Mouse (Mus musculus): ENCODE results near the gene Pde6h.

DNA sequence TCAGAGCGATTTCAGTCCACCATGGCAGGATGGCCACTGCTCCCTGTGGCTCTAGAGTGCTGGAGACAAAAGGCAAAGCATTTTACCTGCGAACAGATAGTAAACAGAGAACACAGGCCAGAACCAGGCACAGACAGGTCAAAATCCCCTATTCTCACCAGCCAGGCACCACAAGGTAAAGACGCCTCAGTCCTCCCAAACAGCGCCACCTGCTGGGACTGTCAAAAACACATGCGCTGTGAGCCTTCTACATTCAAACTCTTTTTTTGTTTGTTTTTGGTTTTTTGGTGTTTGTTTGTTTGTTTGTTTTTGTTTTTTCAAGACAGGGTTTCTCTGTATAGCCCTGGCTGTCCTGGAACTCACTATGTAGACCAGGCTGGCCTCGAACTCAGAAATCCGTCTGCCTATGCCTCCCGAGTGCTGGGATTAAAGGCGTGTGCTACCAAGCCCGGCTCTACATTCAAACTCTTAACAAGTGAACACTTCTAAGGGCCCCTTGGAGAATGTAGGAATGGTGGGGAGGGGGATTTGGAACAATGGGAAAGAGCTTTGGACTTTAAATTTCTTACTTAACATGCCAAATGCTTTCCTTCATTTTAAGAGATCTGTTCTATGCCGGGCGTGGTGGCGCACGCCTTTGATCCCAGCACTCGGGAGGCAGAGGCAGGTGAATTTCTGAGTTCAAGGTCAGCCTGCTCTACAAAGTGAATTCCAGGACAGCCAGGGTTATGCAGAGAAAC, 76.2 kb downstream of the Pde6h start:
- TF ChIP-seq CTCF (IDR thresholded peaks at IDR 0.05; ENCODE audit: borderline replicate concordance, extremely low read depth, insufficient read depth, insufficient read length), result peak; percentile 33; the same call in 1 of the 2 replicates
- no peak for TF ChIP-seq POLR2A (IDR thresholded peaks at IDR 0.05; ENCODE audit: borderline replicate concordance, extremely low read depth, insufficient read depth, insufficient read length, poor library complexity, severe bottlenecking)
